Mouse (Mus musculus) hindbrain, embryonic 16.5 days (tissue): ENCODE results near the gene Fam129a. TPM values are rescaled to one million over a fixed set of nuclear protein-coding genes. Genes with fewer than 3 reads are reported as not detected.

Experiments used
- ATAC-seq: fragments of 200-750 bp; cut with Nextera tagmentation; 2 replicates; pipeline ENCODE4 v1.8.0; 2017; ENCODE audit warnings: moderate TSS enrichment, moderate library complexity
- H3K27ac ChIP-seq: fragments of 300-500 bp; sonication (generic); 2 replicates; pipeline ENCODE4 v1.5.1; 2014; ENCODE audit warnings: low read depth, mild to moderate bottlenecking, control low read depth, low read length, moderate library complexity
- H3K27me3 ChIP-seq: fragments of 300-500 bp; sonication (generic); replicated peaks from 2 replicates; pipeline ENCODE4 v1.6.1; 2014; ENCODE audit warnings: low read length; ENCODE audit not compliant: control insufficient read depth, insufficient read depth
- H3K36me3 ChIP-seq: fragments of 300-500 bp; sonication (generic); 2 replicates; pipeline ENCODE4 v1.6.1; 2014; ENCODE audit warnings: mild to moderate bottlenecking, low read length, moderate library complexity, mixed read lengths; ENCODE audit not compliant: control insufficient read depth, insufficient read depth
- H3K4me1 ChIP-seq: fragments of 300-500 bp; sonication (generic); 2 replicates; pipeline ENCODE4 v1.6.1; 2014; ENCODE audit warnings: low read depth, low read length; ENCODE audit not compliant: control insufficient read depth, insufficient read depth
- H3K4me2 ChIP-seq: fragments of 300-500 bp; sonication (generic); 2 replicates; pipeline ENCODE4 v1.6.1; 2014; ENCODE audit warnings: mild to moderate bottlenecking, low read length, control low read depth, moderate library complexity
- H3K4me3 ChIP-seq: fragments of 300-500 bp; sonication (generic); 2 replicates; pipeline ENCODE4 v1.5.1; 2014; ENCODE audit warnings: mild to moderate bottlenecking, low read length, control low read depth, moderate library complexity
- H3K9ac ChIP-seq: fragments of 300-500 bp; sonication (generic); 2 replicates; pipeline ENCODE4 v1.6.1; 2014; ENCODE audit warnings: low read depth, mild to moderate bottlenecking, control low read depth, low read length, moderate library complexity
- H3K9me3 ChIP-seq: fragments of 300-500 bp; sonication (generic); 2 replicates; pipeline ENCODE4 v1.6.1; 2014; ENCODE audit warnings: mild to moderate bottlenecking, low read length, moderate library complexity; ENCODE audit not compliant: control insufficient read depth
- WGBS: fragments of 180-500 bp; shearing (Covaris S2); extraction: QIAGEN DNeasy Blood & Tissue Kit; methylation state at CpG from one replicate; pipeline ENCODE4 v1.1.7; 2014; 5-methylcytosine and 5-hydroxymethylcytosine counted together
- polyA plus RNA-seq: library from polyadenylated mRNA; unstranded; fragments of >200 nt; fragmentation: Nextera tagmentation; extraction: Ambion mirVana; gene quantifications from 2 replicates; pipeline ENCODE4 v1.2.1, GENCODE M21; 2015

Fam129a gene
- polyA plus RNA-seq, 1 experiment from 2014 or later, result 0.88 TPM

DNA sequence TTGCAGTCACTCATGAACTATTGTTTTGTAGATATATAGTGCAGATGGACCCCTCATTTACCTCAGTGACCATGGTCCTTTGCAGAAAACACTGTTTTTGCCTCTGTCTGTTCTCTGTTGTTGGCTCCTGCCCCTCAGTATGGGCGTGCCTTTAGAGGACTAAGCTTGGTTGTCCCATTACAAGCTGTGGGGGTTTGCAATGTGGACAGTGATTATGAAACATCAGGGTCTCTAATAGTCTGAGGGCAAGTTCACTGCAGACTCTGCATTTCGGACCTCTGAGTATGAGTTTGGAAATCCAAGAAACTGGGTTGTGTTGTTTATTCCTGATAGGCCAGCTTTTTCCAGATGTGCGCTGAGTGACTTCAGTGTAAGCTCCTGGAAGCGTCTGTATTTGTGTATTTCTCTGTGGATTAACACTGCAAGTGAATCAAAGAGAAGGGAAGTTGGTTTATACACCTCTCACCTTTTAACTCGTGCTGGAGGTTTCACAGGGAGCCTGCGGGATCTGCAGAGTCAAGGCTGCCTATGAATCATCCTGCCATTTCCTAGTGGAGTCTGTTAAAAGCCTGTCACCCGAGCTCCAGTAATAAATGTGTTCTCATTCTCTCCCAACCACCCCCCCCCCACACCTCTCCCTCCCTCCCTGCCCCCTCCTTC, 58.7 kb downstream of the Fam129a start:
- Histone ChIP-seq H3K9ac (no peak overlapping the region), H3K27ac (no peak overlapping the region)

GRCm38 (mm10) chr1:151630251-151630628, 59.3 kb downstream of the Fam129a start:
- Histone ChIP-seq H3K27me3 (no peaks in the 10 kb centered on the region), H3K4me2 (no peak overlapping the region), H3K9ac (no peak overlapping the region), H3K4me3 (no peak overlapping the region), H3K9me3 (no peaks in the 10 kb centered on the region), H3K27ac (no peak overlapping the region), H3K4me1 (peaks cover 6% of the 10 kb centered on the region; the same call in 1 of the 2 replicates), H3K36me3 (no peaks in the 10 kb centered on the region)
- WGBS, result 52% methylated on average over 2 of the region's 2 CpGs
- peak; percentile 41; the same call in 1 of the 2 replicates for ATAC-seq

More for the DNA sequence above, 58.7 kb downstream of the Fam129a start:
- ATAC-seq, result peak; percentile 55; the same call in 1 of the 2 replicates
- Histone ChIP-seq H3K27me3 (no peaks in the 10 kb centered on the region), H3K36me3 (no peaks in the 10 kb centered on the region), H3K4me3 (no peak overlapping the region), H3K4me2 (no peak overlapping the region), H3K4me1 (peaks cover 6% of the 10 kb centered on the region; the same call in 1 of the 2 replicates), H3K9me3 (no peaks in the 10 kb centered on the region)
- 41% methylated on average over 7 of the region's 7 CpGs for WGBS

DNA sequence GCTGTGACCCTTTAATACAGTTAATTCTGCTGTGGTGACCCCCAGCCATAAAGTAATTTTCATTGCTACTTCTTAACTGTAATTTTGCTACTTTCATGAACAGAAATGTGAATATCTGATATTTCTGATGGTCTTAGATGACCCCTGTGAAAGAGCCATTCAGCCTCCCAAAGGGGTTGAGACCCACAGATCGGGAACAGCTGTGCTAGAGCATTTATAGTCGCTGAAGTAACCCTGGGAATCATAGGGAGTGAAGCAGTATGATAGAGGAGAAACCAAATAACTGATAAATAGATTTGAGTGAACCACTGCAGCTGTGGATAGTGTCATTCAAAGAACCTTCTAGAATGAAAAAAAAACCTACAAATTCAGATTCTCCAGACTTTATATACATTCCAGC, 60.1 kb downstream of the Fam129a start:
- peaks cover 6% of the 10 kb centered on the region; the same call in 1 of the 2 replicates for H3K4me1 ChIP-seq
- no peaks in the 10 kb centered on the region for H3K9me3 ChIP-seq
- WGBS, result 45% methylated on average over 2 of the region's 2 CpGs
- H3K36me3 ChIP-seq, result no peaks in the 10 kb centered on the region
- H3K4me2 ChIP-seq, result no peak overlapping the region
- ATAC-seq, result no peak
- H3K9ac ChIP-seq, result no peak overlapping the region
- no peak overlapping the region for H3K27ac ChIP-seq
- H3K27me3 ChIP-seq, result no peaks in the 10 kb centered on the region
- no peak overlapping the region for H3K4me3 ChIP-seq

GRCm38 (mm10) chr1:151631703-151632294, 60.8 kb downstream of the Fam129a start:
- Histone ChIP-seq H3K4me1 (peaks cover 6% of the 10 kb centered on the region; the same call in 1 of the 2 replicates), H3K9me3 (no peaks in the 10 kb centered on the region), H3K36me3 (no peaks in the 10 kb centered on the region), H3K27me3 (no peaks in the 10 kb centered on the region), H3K4me3 (no peak overlapping the region), H3K27ac (no peak overlapping the region), H3K9ac (no peak overlapping the region), H3K4me2 (no peak overlapping the region)
- peak; percentile 91 for ATAC-seq
- WGBS, result 50% methylated on average over 11 of the region's 11 CpGs

GRCm38 (mm10) chr1:151632567-151633356, 61.8 kb downstream of the Fam129a start:
- no peak for ATAC-seq
- Histone ChIP-seq H3K4me1 (peaks cover 4% of the 10 kb centered on the region; the same call in 1 of the 2 replicates), H3K4me3 (no peak overlapping the region), H3K4me2 (no peak overlapping the region), H3K36me3 (no peaks in the 10 kb centered on the region), H3K27me3 (no peaks in the 10 kb centered on the region), H3K27ac (no peak overlapping the region), H3K9ac (no peak overlapping the region), H3K9me3 (no peaks in the 10 kb centered on the region)
- 95% methylated on average over 7 of the region's 7 CpGs for WGBS

GRCm38 (mm10) chr1:151636637-151637036, 65.7 kb downstream of the Fam129a start:
- Histone ChIP-seq H3K4me1 (no peaks in the 10 kb centered on the region), H3K27me3 (no peaks in the 10 kb centered on the region), H3K9ac (no peak overlapping the region), H3K4me2 (no peak overlapping the region), H3K9me3 (no peaks in the 10 kb centered on the region), H3K4me3 (no peak overlapping the region), H3K36me3 (no peaks in the 10 kb centered on the region), H3K27ac (no peak overlapping the region)
- 92% methylated on average over 3 of the region's 3 CpGs for WGBS
- no peak for ATAC-seq

- Histone ChIP-seq H3K4me3 (no peak overlapping the region), H3K36me3 (no peaks in the 10 kb centered on the region), H3K27me3 (no peaks in the 10 kb centered on the region), H3K4me2 (no peak overlapping the region), H3K9ac (no peak overlapping the region), H3K27ac (no peak overlapping the region), H3K9me3 (no peaks in the 10 kb centered on the region), H3K4me1 (no peaks in the 10 kb centered on the region)
- no peak for ATAC-seq
- WGBS, result 85% methylated on average over 9 of the region's 9 CpGs
Measured at GRCm38 (mm10) chr1:151637351-151637922, 66.5 kb downstream of the Fam129a start.

DNA sequence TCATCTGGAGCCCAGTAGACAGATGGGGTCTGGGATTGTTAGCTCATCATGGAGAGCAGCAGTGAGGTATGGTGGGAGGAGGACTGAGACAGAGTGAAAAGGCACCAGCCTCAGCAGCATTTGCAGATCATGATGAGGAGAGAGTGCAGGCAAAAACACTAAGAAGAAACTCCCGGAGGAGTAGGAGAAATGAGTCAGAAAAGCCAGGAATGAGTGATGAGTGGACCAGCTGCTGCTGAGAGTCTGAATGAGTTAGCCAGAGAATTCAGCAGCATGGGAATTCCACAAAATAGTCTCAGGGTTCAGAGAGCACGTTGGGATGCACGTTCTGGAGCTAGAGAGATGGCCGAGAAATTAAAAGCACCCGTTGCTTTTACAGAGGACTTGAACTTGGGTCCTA, 67.4 kb downstream of the Fam129a start:
- ATAC-seq, result no peak
- H3K4me2 ChIP-seq, result no peak overlapping the region
- H3K4me3 ChIP-seq, result no peak overlapping the region
- no peak overlapping the region for H3K27ac ChIP-seq
- H3K9me3 ChIP-seq, result no peaks in the 10 kb centered on the region
- H3K27me3 ChIP-seq, result no peaks in the 10 kb centered on the region
- H3K9ac ChIP-seq, result no peak overlapping the region
- no peaks in the 10 kb centered on the region for H3K4me1 ChIP-seq
- 89% methylated on average over 5 of the region's 5 CpGs for WGBS
- H3K36me3 ChIP-seq, result no peaks in the 10 kb centered on the region

GRCm38 (mm10) chr1:151638770-151639169, 67.8 kb downstream of the Fam129a start:
- H3K27me3 ChIP-seq, result no peaks in the 10 kb centered on the region
- no peak overlapping the region for H3K9ac ChIP-seq
- no peak overlapping the region for H3K27ac ChIP-seq
- H3K9me3 ChIP-seq, result no peaks in the 10 kb centered on the region
- no peak overlapping the region for H3K4me3 ChIP-seq
- ATAC-seq, result no peak
- no peaks in the 10 kb centered on the region for H3K4me1 ChIP-seq
- H3K36me3 ChIP-seq, result no peaks in the 10 kb centered on the region
- WGBS, result 89% methylated on average over 2 of the region's 2 CpGs
- H3K4me2 ChIP-seq, result no peak overlapping the region
